Mouse (Mus musculus) limb, embryonic 11.5 days (tissue): ENCODE results near the gene Fgb. TPM values are rescaled to one million over a fixed set of nuclear protein-coding genes. Genes with fewer than 3 reads are reported as not detected.

Experiments
- ATAC-seq: fragments of 200-750 bp; cut with Nextera tagmentation; 2 replicates; pipeline ENCODE4 v1.8.0; 2017; ENCODE audit warnings: low read depth; ENCODE audit not compliant: insufficient number of reproducible peaks, low FRiP score, low TSS enrichment
- DNase-seq: peaks from one replicate; pipeline ENCODE4 v3.0.0-alpha.2; 2015; ENCODE audit warnings: low spot score
- H3K27ac ChIP-seq: fragments of 300-500 bp; sonication (generic); replicated peaks from 2 replicates; pipeline ENCODE4 v1.5.1; 2014; ENCODE audit warnings: low read depth, mild to moderate bottlenecking, low read length
- H3K27me3 ChIP-seq: fragments of 300-500 bp; sonication (generic); 2 replicates; pipeline ENCODE4 v1.6.1; 2014; ENCODE audit warnings: mild to moderate bottlenecking, low read length, mixed read lengths; ENCODE audit not compliant: control insufficient read depth, insufficient read depth
- H3K36me3 ChIP-seq: fragments of 300-500 bp; sonication (generic); 2 replicates; pipeline ENCODE4 v1.6.1; 2014; ENCODE audit warnings: mild to moderate bottlenecking, low read length, moderate library complexity, mixed read lengths; ENCODE audit not compliant: control insufficient read depth, insufficient read depth
- H3K4me1 ChIP-seq: fragments of 300-500 bp; sonication (generic); 2 replicates; pipeline ENCODE4 v1.6.1; 2014; ENCODE audit warnings: low read length, mixed read lengths; ENCODE audit not compliant: control insufficient read depth, insufficient read depth
- H3K4me2 ChIP-seq: fragments of 300-500 bp; sonication (generic); 2 replicates; pipeline ENCODE4 v1.6.1; 2014; ENCODE audit warnings: low read depth, mild to moderate bottlenecking, moderate library complexity; ENCODE audit not compliant: severe bottlenecking
- H3K4me3 ChIP-seq: fragments of 300-500 bp; sonication (generic); 2 replicates; pipeline ENCODE4 v1.5.1; 2014; ENCODE audit warnings: low read depth, low read length
- H3K9ac ChIP-seq: fragments of 300-500 bp; sonication (generic); 2 replicates; pipeline ENCODE4 v1.6.1; 2014; ENCODE audit warnings: mild to moderate bottlenecking, low read length
- H3K9me3 ChIP-seq: fragments of 300-500 bp; sonication (generic); 2 replicates; pipeline ENCODE4 v1.6.1; 2016; ENCODE audit warnings: low read length; ENCODE audit not compliant: control insufficient read depth
- WGBS: fragments of 180-500 bp; shearing (Covaris S2); extraction: QIAGEN DNeasy Blood & Tissue Kit; methylation state at CpG from one replicate; pipeline ENCODE4 v1.1.7; 2014; 5-methylcytosine and 5-hydroxymethylcytosine counted together
- polyA plus RNA-seq: library from polyadenylated mRNA; unstranded; fragments of >200 nt; fragmentation: Nextera tagmentation; extraction: Ambion mirVana; gene quantifications from 2 replicates; pipeline ENCODE4 v1.2.1, GENCODE M21; 2014

The Fgb gene
- polyA plus RNA-seq, 1 experiment from 2014 or later: 0.20 TPM

DNA sequence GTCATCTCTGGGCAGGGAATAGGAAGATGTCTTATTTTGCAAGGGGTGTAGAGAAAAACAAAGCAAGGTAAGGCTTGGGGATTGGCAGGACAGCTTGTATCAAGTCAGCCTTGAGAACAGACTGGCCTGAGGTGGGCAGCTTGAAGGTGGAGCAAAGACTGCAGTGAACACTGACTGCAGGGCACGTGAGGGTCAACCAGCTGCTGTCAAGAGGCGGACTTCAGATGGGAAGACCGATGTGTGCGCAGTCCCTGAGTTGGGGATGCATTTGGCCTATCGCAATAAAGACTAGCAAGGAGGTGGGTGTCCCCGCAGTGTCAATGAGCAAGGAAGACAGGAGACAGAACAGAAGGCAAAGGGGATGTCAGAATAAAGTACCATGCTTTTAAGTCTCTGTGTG lies 56.7 kb downstream of the Fgb start:
- H3K9me3 ChIP-seq: no peaks in the 10 kb centered on the region
- WGBS: 89% methylated on average over 6 of the region's 6 CpGs
- no peak overlapping the region for H3K9ac ChIP-seq
- no peaks in the 10 kb centered on the region for H3K36me3 ChIP-seq
- 0 out of 2 replicates have a peak, but pooled peaks cover 2% of the 10 kb centered on the region for H3K27me3 ChIP-seq
- no peak for ATAC-seq
- H3K27ac ChIP-seq: no peak overlapping the region
- no peak for DNase-seq
- 0 out of 2 replicates have a peak, but pooled peaks cover 4% of the 10 kb centered on the region for H3K4me1 ChIP-seq
- H3K4me3 ChIP-seq: no peak overlapping the region
- H3K4me2 ChIP-seq: no peak overlapping the region

DNA sequence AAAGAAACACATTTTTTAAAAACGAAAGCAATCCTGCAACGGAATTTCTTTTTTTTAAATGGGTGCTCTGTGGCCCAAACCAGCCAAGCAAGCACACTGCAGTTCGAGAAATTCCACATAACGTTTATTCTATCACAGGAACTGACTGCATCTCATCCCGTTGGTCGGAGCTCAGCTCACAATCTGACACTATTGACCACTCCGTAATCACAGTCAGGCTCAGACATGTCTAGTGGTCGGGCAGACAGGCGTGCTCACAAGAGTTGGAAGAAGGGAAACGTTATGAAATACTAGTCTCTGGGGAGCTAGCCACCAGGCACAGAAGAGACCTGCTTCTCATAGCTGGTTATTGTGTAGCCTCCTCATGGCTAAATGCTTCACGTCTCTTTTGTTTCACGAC lies 57.7 kb downstream of the Fgb start:
- ATAC-seq (no peak), DNase-seq (no peak)
- 0 out of 2 replicates have a peak, but pooled peaks cover 2% of the 10 kb centered on the region for H3K27me3 ChIP-seq
- H3K27ac ChIP-seq: no peak overlapping the region
- H3K9ac ChIP-seq: no peak overlapping the region
- WGBS: 83% methylated on average over 12 of the region's 12 CpGs
- no peaks in the 10 kb centered on the region for H3K36me3 ChIP-seq
- no peaks in the 10 kb centered on the region for H3K9me3 ChIP-seq
- no peak overlapping the region for H3K4me2 ChIP-seq
- H3K4me3 ChIP-seq: no peak overlapping the region
- 0 out of 2 replicates have a peak, but pooled peaks cover 4% of the 10 kb centered on the region for H3K4me1 ChIP-seq

Other genes with a start within 250 kb of the Fgb start
- gene Rbm46, start 173.4 kb downstream of the Fgb start, polyA plus RNA-seq: 2.4 and 2.5 TPM in 2 replicates
- gene Lrat, start 145.9 kb downstream of the Fgb start, polyA plus RNA-seq: not detected in 2 replicates
- 0.11 TPM in 2 replicates for gene Fgg, start 42.1 kb downstream of the Fgb start, polyA plus RNA-seq
- not detected in 2 replicates for gene Fga, start 23.8 kb downstream of the Fgb start, polyA plus RNA-seq
- 140 TPM in 2 replicates for gene Plrg1, start 5.7 kb upstream of the Fgb start, polyA plus RNA-seq
- gene Dchs2, start 78.1 kb upstream of the Fgb start, polyA plus RNA-seq: 0.17 and 0.31 TPM in 2 replicates